ENCODE assay signal across 22 mouse cellular contexts in genomic region chr13:51433371-51433770, GRCm38 (mm10).
"Had no signal": no experiment of that assay in that cellular context is flagged by ENCODE, and none has a peak within 500 bp of the region (broad histone marks: within the 10 kb centered on the region; RNA-seq: fewer than 3 reads in every experiment).

No protein-coding gene starts in this region.

- ATAC-seq: liver, embryonic 12.5 days had no signal

- H3K27ac ChIP-seq: kidney, postnatal 0 days; layer of hippocampus, adult 2 months; limb, embryonic 10.5 days; limb, embryonic 13.5 days; liver, embryonic 12.5 days; liver, embryonic 15.5 days; lung, embryonic 15.5 days; neural tube, embryonic 12.5 days; neural tube, embryonic 15.5 days; stomach, embryonic 15.5 days had no signal

- H3K27me3 ChIP-seq: liver, embryonic 12.5 days; liver, embryonic 15.5 days; lung, embryonic 15.5 days; neural tube, embryonic 12.5 days; neural tube, embryonic 15.5 days; stomach, embryonic 15.5 days had no signal

- H3K9ac ChIP-seq: limb, embryonic 13.5 days; liver, embryonic 12.5 days; liver, embryonic 15.5 days; lung, embryonic 15.5 days; neural tube, embryonic 12.5 days; neural tube, embryonic 15.5 days; stomach, embryonic 15.5 days had no signal

- H3K36me3 ChIP-seq: limb, embryonic 10.5 days; limb, embryonic 13.5 days; liver, embryonic 12.5 days; liver, embryonic 15.5 days; lung, embryonic 15.5 days; neural tube, embryonic 12.5 days; neural tube, embryonic 15.5 days; stomach, embryonic 15.5 days had no signal

- H3K4me1 ChIP-seq: limb, embryonic 13.5 days; liver, embryonic 12.5 days; liver, embryonic 15.5 days; lung, embryonic 15.5 days; stomach, embryonic 15.5 days had no signal

- H3K9me3 ChIP-seq: limb, embryonic 10.5 days; limb, embryonic 13.5 days; liver, embryonic 12.5 days; liver, embryonic 15.5 days; lung, embryonic 15.5 days; neural tube, embryonic 12.5 days; neural tube, embryonic 15.5 days; stomach, embryonic 15.5 days had no signal

- H3K4me3 ChIP-seq: layer of hippocampus, adult 2 months; limb, embryonic 10.5 days; limb, embryonic 13.5 days; liver, embryonic 12.5 days; liver, embryonic 15.5 days; lung, embryonic 15.5 days; neural tube, embryonic 12.5 days; neural tube, embryonic 15.5 days; stomach, embryonic 15.5 days had no signal

- DNase-seq: kidney, postnatal 25 days; layer of hippocampus, adult 9-11 months; liver; lung, adult 18-20 months; lung, postnatal 10 days; lung, postnatal 36 days; midbrain, embryonic 14.5 days; right cerebral cortex, adult 18-20 months; right cerebral cortex, postnatal 14 days; right cerebral cortex, postnatal 4 days; thymus, postnatal 36 days had no signal

- H3K4me2 ChIP-seq: limb, embryonic 13.5 days; liver, embryonic 12.5 days; liver, embryonic 15.5 days; lung, embryonic 15.5 days; midbrain, embryonic 11.5 days; neural tube, embryonic 12.5 days; neural tube, embryonic 15.5 days; stomach, embryonic 15.5 days had no signal
